Mouse (Mus musculus) erythroblast, embryonic 14.5 days (primary cell): ENCODE results near the gene Cenpl. TPM values are rescaled to one million over a fixed set of nuclear protein-coding genes. Genes with fewer than 3 reads are reported as not detected.

Source experiments
- H3K27me3 ChIP-seq: 2 replicates; pipeline ENCODE4 v1.6.1; 2012; ENCODE audit warnings: inconsistent platforms; ENCODE audit not compliant: control insufficient read depth
- H3K36me3 ChIP-seq: 2 replicates; pipeline ENCODE4 v1.6.1; 2012; ENCODE audit warnings: mild to moderate bottlenecking, inconsistent platforms; ENCODE audit not compliant: control insufficient read depth
- H3K4me1 ChIP-seq: 2 replicates; pipeline ENCODE4 v1.6.1; 2012; ENCODE audit warnings: inconsistent platforms; ENCODE audit not compliant: control insufficient read depth
- H3K4me3 ChIP-seq: replicated peaks from 2 replicates; pipeline ENCODE3; 2012; ENCODE audit warnings: moderate library complexity, mild to moderate bottlenecking, inconsistent platforms
- H3K9me3 ChIP-seq: 2 replicates; pipeline ENCODE4 v1.6.1; 2012; ENCODE audit warnings: low read length, inconsistent platforms, mixed read lengths; ENCODE audit not compliant: control insufficient read depth
- GATA1 ChIP-seq: IDR thresholded peaks from 2 replicates; pipeline ENCODE4 v1.6.1; 2012; ENCODE audit warnings: low read length, inconsistent platforms, mixed read lengths
- TAL1 ChIP-seq: IDR thresholded peaks from 3 replicates; pipeline ENCODE4 v1.6.1; 2012; ENCODE audit warnings: low read length, inconsistent platforms, mixed read lengths
- polyA plus RNA-seq: library from polyadenylated mRNA; stranded (reverse); fragments of >175 nt; gene quantifications from 2 replicates; pipeline ENCODE4 v1.2.3, GENCODE M21; 2012

The Cenpl gene
- polyA plus RNA-seq, 1 experiment = 5.0 TPM

DNA sequence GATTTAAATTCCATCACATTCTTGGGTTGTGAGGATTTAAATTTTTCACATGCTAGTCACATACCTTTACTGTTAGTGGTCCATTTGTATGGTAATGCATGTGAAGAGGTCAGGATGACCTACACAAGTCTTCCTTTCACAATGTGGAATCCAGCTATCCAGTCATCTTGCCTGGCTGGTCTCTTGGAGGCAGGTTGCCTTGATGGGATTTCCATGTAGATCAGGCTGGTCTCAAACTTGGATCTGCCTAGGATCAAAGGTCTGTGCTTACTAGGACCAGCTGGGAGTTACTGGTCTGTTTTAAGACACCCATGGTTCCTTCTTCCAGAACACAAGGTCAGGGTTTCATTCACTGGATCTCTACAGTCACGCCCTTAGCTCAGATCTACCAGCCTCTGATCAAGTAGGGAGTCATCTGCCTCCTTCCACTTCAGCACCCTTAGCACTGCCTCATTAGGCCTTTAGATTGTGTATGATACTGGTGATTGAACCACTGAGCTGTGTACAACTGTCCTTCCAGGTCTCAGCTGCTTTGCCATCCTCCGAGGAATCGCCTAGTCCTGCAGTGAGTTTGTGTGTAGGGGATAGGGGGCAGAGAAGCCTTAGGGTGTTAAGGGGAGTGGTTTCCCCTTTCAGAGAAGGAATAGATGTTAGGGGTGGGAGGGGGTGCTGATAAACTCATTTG is 30.6 kb upstream of the Cenpl start:
- peaks cover 94% of the 10 kb centered on the region for H3K36me3 ChIP-seq
- H3K4me3 ChIP-seq = no peak overlapping the region
- no peaks in the 10 kb centered on the region for H3K27me3 ChIP-seq
- H3K9me3 ChIP-seq = no peaks in the 10 kb centered on the region
- TF ChIP-seq TAL1 (no peak), GATA1 (no peak)
- peaks cover 41% of the 10 kb centered on the region for H3K4me1 ChIP-seq

DNA sequence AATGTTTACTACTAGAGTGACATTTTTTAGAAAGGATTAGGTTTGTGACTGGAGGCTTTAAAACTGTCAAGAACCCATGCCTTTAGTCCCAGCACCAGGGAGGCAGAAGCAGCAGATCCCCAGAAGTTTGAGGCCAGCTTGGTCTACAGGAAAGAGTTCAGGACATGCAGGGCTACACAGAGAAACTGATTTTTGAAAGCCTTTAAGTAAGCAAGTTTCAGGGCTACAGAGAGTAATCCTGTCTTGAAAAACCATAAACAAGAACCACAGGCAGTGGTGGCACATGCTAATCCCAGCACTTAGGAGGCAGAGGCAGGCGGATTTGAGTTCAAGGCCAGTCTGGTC is 30.1 kb upstream of the Cenpl start:
- H3K9me3 ChIP-seq = no peaks in the 10 kb centered on the region
- H3K4me1 ChIP-seq = peaks cover 38% of the 10 kb centered on the region
- no peaks in the 10 kb centered on the region for H3K27me3 ChIP-seq
- no peak overlapping the region for H3K4me3 ChIP-seq
- peaks cover 96% of the 10 kb centered on the region for H3K36me3 ChIP-seq
- TF ChIP-seq TAL1 = no peak
- TF ChIP-seq GATA1 = no peak

DNA sequence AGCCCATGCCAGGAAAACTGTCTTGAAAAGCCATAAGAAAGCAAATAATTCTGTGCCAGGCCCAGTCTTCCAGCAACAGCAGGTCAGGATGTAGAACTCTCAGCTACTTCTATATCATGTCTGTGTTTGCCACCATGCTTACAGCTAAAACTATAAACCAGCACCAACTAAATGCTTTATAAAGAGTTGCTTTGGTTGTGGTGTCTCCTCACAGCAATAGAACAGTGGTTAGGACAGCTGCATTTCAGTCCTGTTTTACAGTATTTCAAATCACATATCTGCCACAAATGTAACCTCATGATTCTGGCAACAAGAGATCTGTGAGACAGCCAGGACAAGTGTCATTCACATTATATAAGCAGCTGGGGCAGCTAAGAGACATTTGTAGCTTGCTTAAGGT is 29.7 kb upstream of the Cenpl start:
- H3K4me3 ChIP-seq = no peak overlapping the region
- no peaks in the 10 kb centered on the region for H3K27me3 ChIP-seq
- H3K4me1 ChIP-seq = peaks cover 35% of the 10 kb centered on the region
- H3K36me3 ChIP-seq = peaks cover 96% of the 10 kb centered on the region
- H3K9me3 ChIP-seq = no peaks in the 10 kb centered on the region
- no peak for TF ChIP-seq GATA1
- no peak for TF ChIP-seq TAL1

GRCm38 (mm10) chr1:161041261-161042020 is 29.1 kb upstream of the Cenpl start:
- no peak for TF ChIP-seq GATA1
- TF ChIP-seq TAL1 = no peak
- peaks cover 96% of the 10 kb centered on the region for H3K36me3 ChIP-seq

GRCm38 (mm10) chr1:161046972-161047371 is 23.5 kb upstream of the Cenpl start:
- H3K27me3 ChIP-seq = no peaks in the 10 kb centered on the region
- H3K36me3 ChIP-seq = peaks cover 91% of the 10 kb centered on the region
- H3K4me1 ChIP-seq = no peaks in the 10 kb centered on the region
- no peak for TF ChIP-seq TAL1
- no peak for TF ChIP-seq GATA1
- H3K9me3 ChIP-seq = no peaks in the 10 kb centered on the region
- no peak overlapping the region for H3K4me3 ChIP-seq

More at GRCm38 (mm10) chr1:161041261-161042020, 29.1 kb upstream of the Cenpl start:
- Histone ChIP-seq H3K4me1 (peaks cover 30% of the 10 kb centered on the region), H3K9me3 (no peaks in the 10 kb centered on the region), H3K4me3 (no peak overlapping the region), H3K27me3 (no peaks in the 10 kb centered on the region)

GRCm38 (mm10) chr1:161057164-161057563 is 13.3 kb upstream of the Cenpl start:
- Histone ChIP-seq H3K27me3 (no peaks in the 10 kb centered on the region), H3K4me3 (no peak overlapping the region), H3K9me3 (no peaks in the 10 kb centered on the region), H3K36me3 (peaks cover 78% of the 10 kb centered on the region), H3K4me1 (no peaks in the 10 kb centered on the region)
- TF ChIP-seq GATA1 = no peak
- TF ChIP-seq TAL1 = no peak

DNA sequence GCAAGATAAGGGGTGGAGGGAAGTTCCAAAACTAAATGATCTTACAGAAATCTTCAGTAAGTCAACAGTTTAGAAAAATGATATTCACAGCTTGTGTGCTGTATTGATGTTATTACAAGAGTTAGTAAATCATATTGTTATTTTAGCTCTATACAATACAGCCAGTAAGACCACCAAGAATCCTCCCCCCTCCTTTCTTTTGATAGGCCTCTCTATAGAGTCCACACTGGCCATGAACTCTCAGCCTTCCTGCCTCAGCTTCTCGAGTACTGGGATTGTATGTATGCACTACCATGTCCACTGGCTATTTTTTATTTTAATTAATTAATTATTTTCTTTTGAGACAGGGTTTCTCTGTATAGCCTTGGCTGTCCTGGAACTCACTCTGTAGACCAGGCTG is 7.2 kb upstream of the Cenpl start:
- Histone ChIP-seq H3K36me3 (peaks cover 65% of the 10 kb centered on the region), H3K4me3 (no peak overlapping the region), H3K9me3 (no peaks in the 10 kb centered on the region), H3K27me3 (no peaks in the 10 kb centered on the region), H3K4me1 (peaks cover 3% of the 10 kb centered on the region)
- TF ChIP-seq GATA1 (no peak), TAL1 (no peak)

- TF ChIP-seq TAL1 = no peak
- peaks cover 59% of the 10 kb centered on the region for H3K36me3 ChIP-seq
Observed at GRCm38 (mm10) chr1:161071272-161071620, 733 bp downstream of the Cenpl start.

GRCm38 (mm10) chr1:161076238-161076637 is 5.7 kb downstream of the Cenpl start:
- H3K4me1 ChIP-seq = peaks cover 36% of the 10 kb centered on the region
- H3K9me3 ChIP-seq = no peaks in the 10 kb centered on the region
- no peak overlapping the region for H3K4me3 ChIP-seq
- no peak for TF ChIP-seq TAL1
- TF ChIP-seq GATA1 = no peak
- H3K36me3 ChIP-seq = peaks cover 91% of the 10 kb centered on the region
- no peaks in the 10 kb centered on the region for H3K27me3 ChIP-seq

More at GRCm38 (mm10) chr1:161071272-161071620, 733 bp downstream of the Cenpl start:
- Histone ChIP-seq H3K4me1 (peaks cover 50% of the 10 kb centered on the region), H3K4me3 (peak overlapping the region; percentile 100), H3K9me3 (no peaks in the 10 kb centered on the region), H3K27me3 (no peaks in the 10 kb centered on the region)

GRCm38 (mm10) chr1:161077243-161077642 is 6.7 kb downstream of the Cenpl start:
- H3K9me3 ChIP-seq = no peaks in the 10 kb centered on the region
- peaks cover 35% of the 10 kb centered on the region for H3K4me1 ChIP-seq
- H3K36me3 ChIP-seq = peaks cover 99% of the 10 kb centered on the region
- no peak for TF ChIP-seq GATA1
- TF ChIP-seq TAL1 = no peak
- no peak overlapping the region for H3K4me3 ChIP-seq
- no peaks in the 10 kb centered on the region for H3K27me3 ChIP-seq
